Mouse (Mus musculus) ES-Bruce4 (cell line): ENCODE data around the gene Mfrp.

Source experiments
- CTCF ChIP-seq: IDR thresholded peaks from one replicate; pipeline ENCODE4 v1.8.1; 2011; ENCODE audit warnings: low read depth, low read length
- POLR2A ChIP-seq: IDR thresholded peaks from one replicate; pipeline ENCODE4 v1.8.1; 2011; ENCODE audit warnings: low read length; ENCODE audit not compliant: insufficient read depth

- no peak for TF ChIP-seq POLR2A
- no peak for TF ChIP-seq CTCF
Measured at GRCm38 (mm10) chr9:44107110-44107509, 5.6 kb downstream of the Mfrp start, which contains the start of gene C1qtnf5.
